Mouse (Mus musculus) liver, postnatal 0 days (tissue): ENCODE results near the gene Nrtn.

ENCODE experiments used
- CTCF ChIP-seq: sonication (generic); IDR thresholded peaks from 2 replicates; pipeline ENCODE4 v1.5.1; 2016; ENCODE audit warnings: antibody characterized with exemption, low read depth
- EP300 ChIP-seq: IDR thresholded peaks from 2 replicates; pipeline ENCODE4 v1.6.1; 2016; ENCODE audit warnings: antibody characterized with exemption, low read depth, mild to moderate bottlenecking

GRCm38 (mm10) chr17:56777568-56777967 lies 20.2 kb upstream of the Nrtn start:
- TF ChIP-seq CTCF (peak; percentile 50), EP300 (no peak)
